8 mouse cellular contexts compared by ENCODE assay signal in genomic region chr19:60553501-60553900, GRCm38 (mm10). TPM values are rescaled to one million over a fixed set of nuclear protein-coding genes. Genes with fewer than 3 reads are reported as not detected.
DNase-seq lines count a peak whose midpoint lies in the region; ATAC-seq lines count a peak whose summit lies in the region.

No protein-coding gene starts in this region.

- no peak overlapping the region for H3K4me2 ChIP-seq in forebrain, embryonic 15.5 days (replicated peaks)
- no peak overlapping the region for H3K4me2 ChIP-seq in liver, embryonic 13.5 days

- no peaks in the 10 kb centered on the region for H3K27me3 ChIP-seq in forebrain, embryonic 10.5 days (ENCODE audit: poor library complexity, severe bottlenecking)
- H3K27me3 ChIP-seq in forebrain, embryonic 15.5 days, result no peaks in the 10 kb centered on the region
- no peaks in the 10 kb centered on the region for H3K27me3 ChIP-seq in liver, embryonic 13.5 days

- H3K9ac ChIP-seq in forebrain, embryonic 15.5 days (replicated peaks), result no peak overlapping the region
- H3K9ac ChIP-seq in liver, embryonic 13.5 days, result no peak overlapping the region

- peak; percentile 25 for DNase-seq in forebrain, embryonic 10.5 days (ENCODE audit: extremely low spot score, low spot score)
- peak; percentile 16 to 23 for DNase-seq in urinary bladder, postnatal 36 days (ENCODE audit: low spot score in 2 of 2)
- DNase-seq in urinary bladder, postnatal 4 days (ENCODE audit: low spot score in 2 of 2), result no peak
- DNase-seq in embryo, embryonic 10.5 days (ENCODE audit: low spot score), result peak; percentile 73
- DNase-seq in liver, embryonic 13.5 days, result peak; percentile 23
- DNase-seq in right cerebral cortex, postnatal 10 days (ENCODE audit: low spot score in 2 of 2), result peak; percentile 51 to 72

- peaks cover 44% of the 10 kb centered on the region for H3K36me3 ChIP-seq in forebrain, embryonic 10.5 days (replicated peaks)
- H3K36me3 ChIP-seq in forebrain, embryonic 15.5 days, result no peaks in the 10 kb centered on the region
- peaks cover 13% of the 10 kb centered on the region for H3K36me3 ChIP-seq in liver, embryonic 13.5 days

- no peaks in the 10 kb centered on the region for H3K9me3 ChIP-seq in forebrain, embryonic 10.5 days
- H3K9me3 ChIP-seq in forebrain, embryonic 15.5 days, result no peaks in the 10 kb centered on the region
- no peaks in the 10 kb centered on the region for H3K9me3 ChIP-seq in liver, embryonic 13.5 days (replicated peaks)

- H3K4me1 ChIP-seq in forebrain, embryonic 10.5 days, result no peaks in the 10 kb centered on the region
- H3K4me1 ChIP-seq in forebrain, embryonic 15.5 days, result no peaks in the 10 kb centered on the region
- no peaks in the 10 kb centered on the region for H3K4me1 ChIP-seq in liver, embryonic 13.5 days (replicated peaks)

- no peak overlapping the region for H3K27ac ChIP-seq in forebrain, embryonic 10.5 days
- no peak overlapping the region for H3K27ac ChIP-seq in forebrain, embryonic 15.5 days (replicated peaks)
- no peak overlapping the region for H3K27ac ChIP-seq in liver, embryonic 13.5 days

- no peak for ATAC-seq in forebrain, embryonic 15.5 days (replicated peaks)
- peak; percentile 58 for ATAC-seq in inflammation-experienced regulatory T-cells, adult 6 months
- ATAC-seq in liver, embryonic 13.5 days (ENCODE audit: low read depth), result no peak

- no peak overlapping the region for H3K4me3 ChIP-seq in forebrain, embryonic 10.5 days
- no peak overlapping the region for H3K4me3 ChIP-seq in forebrain, embryonic 15.5 days
- no peak overlapping the region for H3K4me3 ChIP-seq in liver, embryonic 13.5 days (replicated peaks)

RNA-seq across cellular contexts. Expression of gene Cacul1, which starts 27.3 kb away (rescaled TPM):
- 24.6 and 26.6 TPM in 2 replicates for polyA plus RNA-seq in forebrain, embryonic 10.5 days (2016; fragmentation: Nextera tagmentation; extraction: Ambion mirVana)
- 23.2 and 26.2 TPM in 2 replicates for polyA plus RNA-seq in forebrain, embryonic 15.5 days (2015; fragmentation: Nextera tagmentation; extraction: Ambion mirVana)
- polyA plus RNA-seq in inflammation-experienced regulatory T-cells, adult 6 months (2017; shearing (Covaris generic)), result 10 to 100 TPM; 15.9 to 34.0 (median 29.7) TPM
- polyA plus RNA-seq in liver, embryonic 13.5 days (2015; fragmentation: Nextera tagmentation; extraction: Ambion mirVana), result 8.9 and 9.6 TPM in 2 replicates

Comparison
In these comparisons a context has a peak if more than half of its experiments do, and no peak if none do; other contexts are left out.
1. DNase-seq: peak in forebrain, embryonic 10.5 days (single experiment), urinary bladder, postnatal 36 days (2 of 2), embryo, embryonic 10.5 days (single experiment), liver, embryonic 13.5 days (single experiment) and right cerebral cortex, postnatal 10 days (2 of 2); none in urinary bladder, postnatal 4 days (0 of 2).